Mouse (Mus musculus): ENCODE measurements around the gene Usp22. TPM values are rescaled to one million over a fixed set of nuclear protein-coding genes. Genes with fewer than 3 reads are reported as not detected.

Gene Usp22
- polyA plus RNA-seq, 1 experiment, result 107 TPM

GRCm38 (mm10) chr11:61155727-61156126 is 19.1 kb downstream of the Usp22 start:
- Histone ChIP-seq H3K4me1 (ENCODE audit: control insufficient read depth, insufficient read depth, low read length) (no peaks in the 10 kb centered on the region), H3K36me3 (ENCODE audit: control insufficient read depth, insufficient read depth, low read length, poor library complexity, severe bottlenecking) (peaks cover 77% of the 10 kb centered on the region), H3K4me3 (ENCODE audit: low read depth, low read length) (no peak overlapping the region), H3K27me3 (ENCODE audit: control insufficient read depth, insufficient read depth, low read length, poor library complexity, severe bottlenecking) (no peaks in the 10 kb centered on the region), H3K27ac (ENCODE audit: insufficient read depth, low read length) (no peak overlapping the region), H3K9me3 (replicated peaks; ENCODE audit: control insufficient read depth, insufficient read depth, low read length, poor library complexity, severe bottlenecking) (no peaks in the 10 kb centered on the region), H3K9ac (ENCODE audit: low read depth, poor library complexity, severe bottlenecking) (no peak overlapping the region)
- no peak for TF ChIP-seq CTCF (IDR thresholded peaks at IDR 0.05; ENCODE audit: low read depth, low read length)

DNA sequence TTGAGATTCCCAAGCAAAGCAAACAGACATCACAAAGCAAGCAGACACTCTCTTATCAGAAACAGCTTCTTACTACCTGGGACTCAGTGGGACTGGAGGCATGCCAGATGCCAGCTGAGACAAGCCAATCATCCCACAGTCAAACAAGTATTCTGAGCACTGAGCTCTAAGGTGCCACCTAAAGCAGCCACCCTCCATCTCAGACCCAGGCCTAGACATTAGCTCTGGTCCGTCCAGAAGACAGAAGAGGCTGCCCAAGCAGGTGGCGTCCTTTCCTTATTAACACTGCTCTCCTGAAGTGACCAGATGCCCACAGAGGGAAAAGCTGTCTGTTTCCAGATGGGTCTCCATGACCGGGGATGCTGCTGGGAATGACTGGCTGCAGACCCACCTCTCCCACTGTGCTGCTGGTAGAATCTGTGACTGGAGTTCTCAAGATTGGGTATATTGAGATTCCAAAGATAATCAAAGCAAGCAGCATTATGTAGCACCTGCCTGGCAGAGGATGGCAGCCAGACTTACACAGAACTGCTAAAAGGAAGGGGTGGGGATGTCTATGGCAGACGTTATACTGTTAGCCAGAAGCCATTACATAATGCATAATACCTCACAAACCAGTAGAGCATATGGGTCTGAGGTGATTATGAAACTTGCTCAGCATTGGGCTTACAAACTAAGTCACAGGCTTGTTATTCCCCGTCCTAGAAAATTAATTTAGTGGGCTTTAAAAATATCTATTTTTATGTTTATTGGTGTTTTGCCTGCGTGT is 24.4 kb downstream of the Usp22 start:
- Histone ChIP-seq H3K27me3 (ENCODE audit: control insufficient read depth, insufficient read depth, low read length, poor library complexity, severe bottlenecking) (no peaks in the 10 kb centered on the region), H3K4me1 (ENCODE audit: control insufficient read depth, insufficient read depth, low read length) (no peaks in the 10 kb centered on the region), H3K27ac (ENCODE audit: insufficient read depth, low read length) (no peak overlapping the region), H3K9ac (ENCODE audit: low read depth, poor library complexity, severe bottlenecking) (no peak overlapping the region), H3K9me3 (replicated peaks; ENCODE audit: control insufficient read depth, insufficient read depth, low read length, poor library complexity, severe bottlenecking) (no peaks in the 10 kb centered on the region), H3K4me3 (ENCODE audit: low read depth, low read length) (no peak overlapping the region), H3K36me3 (ENCODE audit: control insufficient read depth, insufficient read depth, low read length, poor library complexity, severe bottlenecking) (peaks cover 29% of the 10 kb centered on the region)
- TF ChIP-seq EP300 (IDR thresholded peaks at IDR 0.05; ENCODE audit: insufficient read depth, low read depth, low read length) (no peak), CTCF (IDR thresholded peaks at IDR 0.05; ENCODE audit: low read depth, low read length) (no peak), POLR2A (IDR thresholded peaks at IDR 0.05; ENCODE audit: insufficient read depth, low read length) (no peak)

DNA sequence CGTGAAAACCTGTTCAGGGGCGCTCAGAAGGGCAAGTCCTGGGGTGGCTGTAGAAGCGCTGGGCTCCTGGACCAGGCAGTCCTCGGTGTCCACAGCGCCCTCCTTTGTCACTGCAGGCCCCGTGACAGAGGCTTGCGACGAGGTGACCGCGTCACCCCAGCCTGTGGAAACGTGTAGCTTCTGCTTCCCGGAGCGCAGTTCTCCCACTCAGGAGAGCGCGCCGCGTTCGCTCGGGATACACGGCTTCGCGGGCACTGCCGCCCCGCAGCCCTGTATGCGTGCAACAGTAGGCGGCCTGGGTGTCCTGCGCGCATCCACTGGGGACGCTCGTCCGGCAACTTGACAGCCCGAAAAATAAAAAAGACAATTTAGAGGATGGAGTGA is 27.6 kb downstream of the Usp22 start:
- H3K27ac ChIP-seq (ENCODE audit: insufficient read depth, low read length), result no peak overlapping the region
- TF ChIP-seq POLR2A (IDR thresholded peaks at IDR 0.05; ENCODE audit: insufficient read depth, low read length) (no peak), EP300 (IDR thresholded peaks at IDR 0.05; ENCODE audit: insufficient read depth, low read depth, low read length) (no peak), CTCF (IDR thresholded peaks at IDR 0.05; ENCODE audit: low read depth, low read length) (peak; percentile 20)
- H3K9me3 ChIP-seq (replicated peaks; ENCODE audit: control insufficient read depth, insufficient read depth, low read length, poor library complexity, severe bottlenecking), result no peaks in the 10 kb centered on the region
- H3K4me3 ChIP-seq (ENCODE audit: low read depth, low read length), result peak overlapping the region; percentile 52
- H3K36me3 ChIP-seq (ENCODE audit: control insufficient read depth, insufficient read depth, low read length, poor library complexity, severe bottlenecking), result no peaks in the 10 kb centered on the region
- H3K27me3 ChIP-seq (ENCODE audit: control insufficient read depth, insufficient read depth, low read length, poor library complexity, severe bottlenecking), result no peaks in the 10 kb centered on the region
- peak overlapping the region; percentile 29 for H3K9ac ChIP-seq (ENCODE audit: low read depth, poor library complexity, severe bottlenecking)
- no peaks in the 10 kb centered on the region for H3K4me1 ChIP-seq (ENCODE audit: control insufficient read depth, insufficient read depth, low read length)

DNA sequence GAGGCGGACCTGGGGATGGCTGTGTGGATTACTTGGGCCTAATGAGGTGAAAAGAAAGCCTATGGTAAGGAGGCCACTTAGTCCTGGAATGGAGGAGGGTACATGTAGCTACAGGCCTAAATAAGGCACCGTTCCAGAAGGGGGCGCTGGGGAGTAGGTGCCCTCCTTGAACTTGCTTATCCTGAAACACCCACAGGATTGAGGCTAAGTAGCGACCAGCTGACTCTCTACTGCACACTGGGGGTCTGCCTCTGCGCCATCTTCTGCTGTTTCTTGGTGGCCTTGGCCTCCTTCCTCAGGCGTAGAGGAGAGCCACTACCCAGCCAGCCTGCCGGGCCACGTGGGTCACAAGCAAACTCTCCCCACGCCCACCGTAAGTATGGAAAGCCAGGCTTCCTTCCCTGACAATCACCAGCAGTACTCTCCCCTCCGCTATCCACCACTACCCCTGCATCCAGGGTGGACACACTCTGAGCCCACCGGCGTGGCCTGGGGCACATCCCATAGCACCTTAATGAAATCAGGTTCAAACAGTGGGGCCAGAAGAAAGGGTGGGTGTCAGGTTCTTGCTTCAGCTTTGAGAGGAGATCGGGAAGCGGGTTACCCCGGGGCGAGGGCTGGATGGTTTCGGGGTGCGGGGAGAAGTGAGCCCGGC is 28.1 kb downstream of the Usp22 start:
- no peaks in the 10 kb centered on the region for H3K9me3 ChIP-seq (replicated peaks; ENCODE audit: control insufficient read depth, insufficient read depth, low read length, poor library complexity, severe bottlenecking)
- peak overlapping the region; percentile 52 for H3K4me3 ChIP-seq (ENCODE audit: low read depth, low read length)
- no peaks in the 10 kb centered on the region for H3K36me3 ChIP-seq (ENCODE audit: control insufficient read depth, insufficient read depth, low read length, poor library complexity, severe bottlenecking)
- H3K27ac ChIP-seq (ENCODE audit: insufficient read depth, low read length), result no peak overlapping the region
- TF ChIP-seq CTCF (IDR thresholded peaks at IDR 0.05; ENCODE audit: low read depth, low read length), result peak; percentile 81
- TF ChIP-seq EP300 (IDR thresholded peaks at IDR 0.05; ENCODE audit: insufficient read depth, low read depth, low read length), result 0 out of 2 replicates have a peak, but pooled peaks have one; percentile 4
- no peak for TF ChIP-seq POLR2A (IDR thresholded peaks at IDR 0.05; ENCODE audit: insufficient read depth, low read length)
- H3K9ac ChIP-seq (ENCODE audit: low read depth, poor library complexity, severe bottlenecking), result peak overlapping the region; percentile 29
- H3K4me1 ChIP-seq (ENCODE audit: control insufficient read depth, insufficient read depth, low read length), result no peaks in the 10 kb centered on the region
- H3K27me3 ChIP-seq (ENCODE audit: control insufficient read depth, insufficient read depth, low read length, poor library complexity, severe bottlenecking), result no peaks in the 10 kb centered on the region

DNA sequence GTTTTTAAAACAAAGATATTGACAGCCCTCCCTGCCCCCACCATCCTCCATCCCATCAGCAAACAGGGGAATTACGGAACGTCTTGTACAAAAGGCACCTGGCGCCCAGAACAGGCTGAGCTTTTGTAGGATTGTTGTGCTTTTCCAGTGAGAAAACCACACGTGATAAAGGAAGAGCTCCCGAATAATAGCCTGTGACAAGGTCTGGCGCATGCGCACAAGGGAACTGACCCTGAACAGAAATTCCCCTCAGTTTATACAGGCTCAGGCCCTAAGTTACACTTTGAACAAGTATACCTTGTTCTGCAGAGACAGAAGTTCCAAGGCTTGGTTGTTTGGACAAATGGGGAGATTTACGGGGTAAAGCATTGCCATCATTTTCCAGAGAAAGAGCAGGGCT is 29.3 kb downstream of the Usp22 start:
- Histone ChIP-seq H3K4me1 (ENCODE audit: control insufficient read depth, insufficient read depth, low read length) (no peaks in the 10 kb centered on the region), H3K36me3 (ENCODE audit: control insufficient read depth, insufficient read depth, low read length, poor library complexity, severe bottlenecking) (no peaks in the 10 kb centered on the region), H3K27ac (ENCODE audit: insufficient read depth, low read length) (no peak overlapping the region), H3K4me3 (ENCODE audit: low read depth, low read length) (no peak overlapping the region), H3K9me3 (replicated peaks; ENCODE audit: control insufficient read depth, insufficient read depth, low read length, poor library complexity, severe bottlenecking) (no peaks in the 10 kb centered on the region), H3K27me3 (ENCODE audit: control insufficient read depth, insufficient read depth, low read length, poor library complexity, severe bottlenecking) (no peaks in the 10 kb centered on the region), H3K9ac (ENCODE audit: low read depth, poor library complexity, severe bottlenecking) (no peak overlapping the region)
- TF ChIP-seq POLR2A (IDR thresholded peaks at IDR 0.05; ENCODE audit: insufficient read depth, low read length) (no peak), CTCF (IDR thresholded peaks at IDR 0.05; ENCODE audit: low read depth, low read length) (no peak), EP300 (IDR thresholded peaks at IDR 0.05; ENCODE audit: insufficient read depth, low read depth, low read length) (no peak)
